ENCODE assay signal across 8 mouse cellular contexts in genomic region chr1:161071272-161071620, GRCm38 (mm10). TPM values are rescaled to one million over a fixed set of nuclear protein-coding genes. Genes with fewer than 3 reads are reported as not detected.
DNase-seq lines count a peak whose midpoint lies in the region; ATAC-seq and TF ChIP-seq lines count a peak whose summit lies in the region.

No protein-coding gene starts in this region.

- no peak for DNase-seq in lung, adult 2 months
- DNase-seq in lung, postnatal 25 days (ENCODE audit: low spot score), result no peak
- no peak for DNase-seq in embryonic facial prominence, embryonic 11.5 days (ENCODE audit: low spot score)
- no peak for DNase-seq in cerebellum, adult 8-10 months
- DNase-seq in retina, embryonic 14.5 days (ENCODE audit: low spot score), result no peak
- DNase-seq in right cerebral cortex, adult 18-20 months, result no peak

- peak overlapping the region; percentile 61 for H3K4me2 ChIP-seq in embryonic facial prominence, embryonic 11.5 days (ENCODE audit: low read depth, low read length)
- peak overlapping the region; percentile 73 for H3K4me2 ChIP-seq in intestine, postnatal 0 days (replicated peaks; ENCODE audit: low read depth)
- peak overlapping the region; percentile 73 for H3K4me2 ChIP-seq in neural tube, embryonic 13.5 days

- H3K27me3 ChIP-seq in embryonic facial prominence, embryonic 11.5 days (ENCODE audit: control insufficient read depth, insufficient read depth, low read length), result no peaks in the 10 kb centered on the region
- H3K27me3 ChIP-seq in intestine, postnatal 0 days (replicated peaks; ENCODE audit: control insufficient read depth, insufficient read depth, low read length), result no peaks in the 10 kb centered on the region
- H3K27me3 ChIP-seq in neural tube, embryonic 13.5 days, result no peaks in the 10 kb centered on the region

- WGBS in lung, adult 2 months, result under 1% methylated on average over 12 of the region's 12 CpGs
- under 1% methylated on average over 12 of the region's 12 CpGs for WGBS in embryonic facial prominence, embryonic 11.5 days
- WGBS in intestine, postnatal 0 days, result under 1% methylated on average over 12 of the region's 12 CpGs
- WGBS in neural tube, embryonic 13.5 days, result under 1% methylated on average over 12 of the region's 12 CpGs

- no peak overlapping the region for H3K27ac ChIP-seq in embryonic facial prominence, embryonic 11.5 days (replicated peaks; ENCODE audit: low read depth, low read length)
- no peak overlapping the region for H3K27ac ChIP-seq in intestine, postnatal 0 days (ENCODE audit: low read depth, low read length)
- no peak overlapping the region; the same call in 1 of the 2 replicates for H3K27ac ChIP-seq in neural tube, embryonic 13.5 days (replicated peaks)

- 0 out of 2 replicates have a peak, but pooled peaks cover 3% of the 10 kb centered on the region for H3K4me1 ChIP-seq in lung, adult 2 months (ENCODE audit: control insufficient read depth, insufficient read depth, low read length)
- H3K4me1 ChIP-seq in embryonic facial prominence, embryonic 11.5 days (ENCODE audit: control insufficient read depth, insufficient read depth, low read length), result no peaks in the 10 kb centered on the region
- peaks cover 6% of the 10 kb centered on the region for H3K4me1 ChIP-seq in intestine, postnatal 0 days (replicated peaks; ENCODE audit: control insufficient read depth, insufficient read depth, low read length)
- H3K4me1 ChIP-seq in neural tube, embryonic 13.5 days (replicated peaks), result peaks cover 40% of the 10 kb centered on the region

- no peaks in the 10 kb centered on the region for H3K36me3 ChIP-seq in embryonic facial prominence, embryonic 11.5 days (replicated peaks; ENCODE audit: control insufficient read depth, insufficient read depth, low read depth, low read length)
- H3K36me3 ChIP-seq in intestine, postnatal 0 days (ENCODE audit: control insufficient read depth, insufficient read depth), result no peaks in the 10 kb centered on the region
- no peaks in the 10 kb centered on the region for H3K36me3 ChIP-seq in neural tube, embryonic 13.5 days

- ATAC-seq in embryonic facial prominence, embryonic 11.5 days (replicated peaks; ENCODE audit: insufficient number of reproducible peaks, low FRiP score, low TSS enrichment, low read depth), result no peak
- ATAC-seq in intestine, postnatal 0 days, result no peak
- ATAC-seq in neural tube, embryonic 13.5 days (ENCODE audit: low read depth), result peak; percentile 8; the same call in 1 of the 2 replicates

- peak overlapping the region; percentile 74 for H3K9ac ChIP-seq in embryonic facial prominence, embryonic 11.5 days (replicated peaks; ENCODE audit: low read length)
- H3K9ac ChIP-seq in intestine, postnatal 0 days (ENCODE audit: low read depth, low read length), result peak overlapping the region; percentile 71
- peak overlapping the region; percentile 70 for H3K9ac ChIP-seq in neural tube, embryonic 13.5 days

- no peak for TF ChIP-seq POLR2A in lung, adult 2 months (IDR thresholded peaks at IDR 0.05; ENCODE audit: borderline replicate concordance, extremely low read depth, low read depth, low read length)

- no peaks in the 10 kb centered on the region for H3K9me3 ChIP-seq in embryonic facial prominence, embryonic 11.5 days (replicated peaks; ENCODE audit: control insufficient read depth, low read length)
- no peaks in the 10 kb centered on the region for H3K9me3 ChIP-seq in intestine, postnatal 0 days (ENCODE audit: control insufficient read depth)
- H3K9me3 ChIP-seq in neural tube, embryonic 13.5 days, result no peaks in the 10 kb centered on the region

- TF ChIP-seq CTCF in lung, adult 2 months (IDR thresholded peaks at IDR 0.05; ENCODE audit: insufficient read depth, low read length), result no peak
- no peak for TF ChIP-seq CTCF in intestine, postnatal 0 days (IDR thresholded peaks at IDR 0.05; ENCODE audit: low read depth)

- peak overlapping the region; percentile 81 for H3K4me3 ChIP-seq in lung, adult 2 months (replicated peaks; ENCODE audit: extremely low read depth, low read depth, low read length)
- peak overlapping the region; percentile 73 for H3K4me3 ChIP-seq in embryonic facial prominence, embryonic 11.5 days (ENCODE audit: low read depth, low read length)
- peak overlapping the region; percentile 82 for H3K4me3 ChIP-seq in intestine, postnatal 0 days (ENCODE audit: low read depth, low read length)
- H3K4me3 ChIP-seq in neural tube, embryonic 13.5 days, result peak overlapping the region; percentile 57

RNA-seq across cellular contexts. Expression of gene Cenpl, which starts 0.7 kb away (rescaled TPM):
- polyA plus RNA-seq in lung, adult 2 months (2012; rRNA removed), result 0.70 and 1.1 TPM in 2 replicates
- polyA plus RNA-seq in embryonic facial prominence, embryonic 11.5 days (2014; fragmentation: Nextera tagmentation; extraction: Ambion mirVana), result 43.3 and 46.8 TPM in 2 replicates
- 10.0 and 11.0 TPM in 2 replicates for polyA plus RNA-seq in intestine, postnatal 0 days (2015; fragmentation: Nextera tagmentation; extraction: Ambion mirVana)
- polyA plus RNA-seq in neural tube, embryonic 13.5 days (2015; fragmentation: Nextera tagmentation; extraction: Ambion mirVana), result 10.2 and 10.9 TPM in 2 replicates

RNA-seq across cellular contexts. Expression of gene Dars2, which starts 0.8 kb away (rescaled TPM):
- 4.3 and 10.6 TPM in 2 replicates for polyA plus RNA-seq in lung, adult 2 months (2012; rRNA removed)
- polyA plus RNA-seq in embryonic facial prominence, embryonic 11.5 days (2014; fragmentation: Nextera tagmentation; extraction: Ambion mirVana), result 48.7 and 53.9 TPM in 2 replicates
- polyA plus RNA-seq in intestine, postnatal 0 days (2015; fragmentation: Nextera tagmentation; extraction: Ambion mirVana), result 14.7 and 15.3 TPM in 2 replicates
- 25.2 and 28.7 TPM in 2 replicates for polyA plus RNA-seq in neural tube, embryonic 13.5 days (2015; fragmentation: Nextera tagmentation; extraction: Ambion mirVana)

RNA-seq across cellular contexts. Expression of gene Zbtb37, which starts 36.6 kb away (rescaled TPM):
- 1.4 and 3.4 TPM in 2 replicates for polyA plus RNA-seq in lung, adult 2 months (2012; rRNA removed)
- 8.3 and 10.7 TPM in 2 replicates for polyA plus RNA-seq in embryonic facial prominence, embryonic 11.5 days (2014; fragmentation: Nextera tagmentation; extraction: Ambion mirVana)
- polyA plus RNA-seq in intestine, postnatal 0 days (2015; fragmentation: Nextera tagmentation; extraction: Ambion mirVana), result 2.0 and 4.0 TPM in 2 replicates
- 11.9 and 12.3 TPM in 2 replicates for polyA plus RNA-seq in neural tube, embryonic 13.5 days (2015; fragmentation: Nextera tagmentation; extraction: Ambion mirVana)
